Mouse (Mus musculus) ES-Bruce4 (cell line): Measurements from ENCODE around the gene Dlgap4. TPM values are rescaled to one million over a fixed set of nuclear protein-coding genes. Genes with fewer than 3 reads are reported as not detected.

Experiments
- H3K27ac ChIP-seq: 2 replicates; pipeline ENCODE4 v1.5.1; 2012; ENCODE audit warnings: low read length, inconsistent platforms; ENCODE audit not compliant: insufficient read depth
- H3K27me3 ChIP-seq: 2 replicates; pipeline ENCODE4 v1.6.1; 2012; ENCODE audit warnings: mild to moderate bottlenecking, low read length, inconsistent platforms; ENCODE audit not compliant: control insufficient read depth, poor library complexity, insufficient read depth, severe bottlenecking
- H3K36me3 ChIP-seq: 2 replicates; pipeline ENCODE4 v1.6.1; 2012; ENCODE audit warnings: inconsistent platforms, mild to moderate bottlenecking, low read length, moderate library complexity; ENCODE audit not compliant: control insufficient read depth, poor library complexity, insufficient read depth, severe bottlenecking
- H3K4me1 ChIP-seq: one replicate; pipeline ENCODE4 v1.8.1; 2011; ENCODE audit warnings: low read length; ENCODE audit not compliant: control insufficient read depth, insufficient read depth
- H3K4me3 ChIP-seq: 2 replicates; pipeline ENCODE4 v1.5.1; 2011; ENCODE audit warnings: low read depth, mild to moderate bottlenecking, low read length
- H3K9ac ChIP-seq: 2 replicates; pipeline ENCODE4 v1.6.1; 2012; ENCODE audit warnings: low read depth, mild to moderate bottlenecking, inconsistent platforms; ENCODE audit not compliant: poor library complexity, severe bottlenecking
- H3K9me3 ChIP-seq: replicated peaks from 2 replicates; pipeline ENCODE4 v1.6.1; 2012; ENCODE audit warnings: mild to moderate bottlenecking, low read length, inconsistent platforms; ENCODE audit not compliant: control insufficient read depth, poor library complexity, insufficient read depth, severe bottlenecking
- CTCF ChIP-seq: IDR thresholded peaks from one replicate; pipeline ENCODE4 v1.8.1; 2011; ENCODE audit warnings: low read depth, low read length
- EP300 ChIP-seq: IDR thresholded peaks from 2 replicates; pipeline ENCODE4 v1.6.1; 2011; ENCODE audit warnings: low read depth, low read length; ENCODE audit not compliant: insufficient read depth
- POLR2A ChIP-seq: IDR thresholded peaks from one replicate; pipeline ENCODE4 v1.8.1; 2011; ENCODE audit warnings: low read length; ENCODE audit not compliant: insufficient read depth
- polyA plus RNA-seq: library from polyadenylated mRNA; stranded (reverse); fragments of >200 nt; gene quantifications from 2 replicates; pipeline ENCODE4 v1.2.4, GENCODE M21; 2011; ENCODE audit warnings: low read depth; ENCODE audit not compliant: missing spikeins, insufficient read depth, insufficient read length

Dlgap4 gene
- polyA plus RNA-seq, 1 experiment: 60.6 TPM

DNA sequence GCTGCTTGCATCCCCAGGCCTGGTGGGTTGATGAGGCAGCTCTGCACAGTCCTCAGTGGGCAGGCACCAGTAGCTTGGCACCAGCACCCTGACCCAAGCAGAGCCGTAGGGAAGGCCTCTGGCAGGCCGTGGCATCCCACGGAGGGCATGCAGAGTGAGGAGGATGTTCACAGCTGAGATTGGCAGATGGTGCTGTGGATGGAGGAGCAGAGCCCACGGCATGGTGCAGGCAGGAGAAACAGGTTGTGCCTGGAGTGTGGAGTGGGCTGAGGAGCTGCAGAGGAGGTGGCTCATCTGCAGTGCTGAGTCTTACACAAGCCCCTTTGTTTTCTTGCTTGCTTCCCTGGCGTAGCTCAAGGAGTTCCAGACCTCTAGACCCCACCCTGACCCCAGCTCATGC lies 40.6 kb downstream of the Dlgap4 start:
- peaks cover 2% of the 10 kb centered on the region for H3K4me1 ChIP-seq
- no peak overlapping the region for H3K27ac ChIP-seq
- TF ChIP-seq CTCF (no peak), EP300 (no peak), POLR2A (no peak)
- no peak overlapping the region for H3K4me3 ChIP-seq
- H3K9ac ChIP-seq: no peak overlapping the region
- no peaks in the 10 kb centered on the region for H3K27me3 ChIP-seq
- H3K36me3 ChIP-seq: no peaks in the 10 kb centered on the region
- H3K9me3 ChIP-seq: no peaks in the 10 kb centered on the region

DNA sequence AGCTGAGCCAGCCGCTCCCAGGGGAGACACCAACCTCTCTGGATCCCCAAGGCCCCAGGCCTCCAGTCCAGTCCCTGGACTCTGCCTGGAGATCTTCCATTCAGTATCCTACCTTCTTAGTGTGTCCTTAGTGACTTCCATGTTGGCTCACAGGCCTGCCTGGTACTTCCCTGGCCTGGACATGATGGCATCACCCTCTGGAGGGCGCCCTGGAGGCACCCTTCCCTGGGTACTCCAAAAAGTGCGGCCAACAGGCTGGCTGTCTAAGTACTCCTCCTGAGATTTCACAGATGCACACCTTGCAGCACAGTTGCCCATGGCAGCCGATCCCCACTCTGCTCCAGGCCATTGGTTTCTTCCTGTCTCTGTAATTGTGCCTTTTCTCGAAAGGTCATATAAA lies 42.1 kb downstream of the Dlgap4 start:
- TF ChIP-seq CTCF (peak; percentile 45), EP300 (no peak), POLR2A (no peak)
- H3K9ac ChIP-seq: no peak overlapping the region
- H3K27ac ChIP-seq: no peak overlapping the region
- H3K9me3 ChIP-seq: no peaks in the 10 kb centered on the region
- H3K4me3 ChIP-seq: no peak overlapping the region
- H3K36me3 ChIP-seq: no peaks in the 10 kb centered on the region
- no peaks in the 10 kb centered on the region for H3K27me3 ChIP-seq
- H3K4me1 ChIP-seq: peaks cover 2% of the 10 kb centered on the region

DNA sequence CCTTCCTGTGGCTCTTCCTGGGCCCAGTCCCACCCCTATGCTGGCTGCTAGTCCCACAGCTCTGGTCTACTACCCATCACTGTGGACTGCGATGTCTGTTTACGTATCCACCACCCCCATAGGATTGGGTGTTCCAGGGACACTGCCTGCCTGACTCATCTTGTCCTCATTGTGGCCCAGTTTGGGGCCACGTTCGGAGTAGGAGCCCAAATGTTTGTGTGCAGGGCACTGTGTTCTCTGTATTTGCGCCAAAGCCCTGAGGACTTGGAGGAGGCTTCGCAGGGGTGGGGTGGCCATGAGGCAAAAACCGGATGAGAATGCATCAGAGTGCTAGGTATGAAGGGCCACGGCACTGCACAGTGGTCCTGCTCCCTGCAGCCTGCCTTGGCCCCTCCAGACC lies 44.0 kb downstream of the Dlgap4 start:
- Histone ChIP-seq H3K27ac (no peak overlapping the region), H3K4me3 (no peak overlapping the region), H3K4me1 (peaks cover 2% of the 10 kb centered on the region), H3K27me3 (no peaks in the 10 kb centered on the region), H3K9me3 (no peaks in the 10 kb centered on the region), H3K9ac (no peak overlapping the region), H3K36me3 (no peaks in the 10 kb centered on the region)
- no peak for TF ChIP-seq POLR2A
- TF ChIP-seq CTCF: no peak
- TF ChIP-seq EP300: no peak

DNA sequence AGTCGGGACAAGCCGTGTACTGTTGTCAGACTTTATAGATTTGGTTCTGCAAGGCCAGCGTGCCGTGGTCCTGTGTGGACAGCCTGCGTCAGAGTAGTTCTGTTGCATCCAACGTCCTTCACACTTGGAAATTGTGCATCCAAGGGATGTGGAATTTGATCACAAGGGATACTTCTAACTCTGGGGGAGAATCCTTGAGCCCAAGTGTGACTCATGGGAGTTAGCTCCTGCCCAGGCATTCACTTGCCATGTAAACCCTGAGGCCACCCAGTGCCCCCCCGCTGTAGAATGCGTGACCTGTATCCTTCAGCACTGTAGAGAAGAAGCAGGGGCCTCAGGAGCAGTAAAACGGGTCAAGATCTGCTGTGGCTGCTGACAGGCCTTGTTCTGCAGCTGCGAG lies 44.7 kb downstream of the Dlgap4 start:
- Histone ChIP-seq H3K36me3 (no peaks in the 10 kb centered on the region), H3K27me3 (no peaks in the 10 kb centered on the region), H3K4me3 (no peak overlapping the region), H3K27ac (no peak overlapping the region), H3K4me1 (peaks cover 2% of the 10 kb centered on the region), H3K9me3 (no peaks in the 10 kb centered on the region), H3K9ac (no peak overlapping the region)
- TF ChIP-seq CTCF (no peak), POLR2A (no peak), EP300 (no peak)

DNA sequence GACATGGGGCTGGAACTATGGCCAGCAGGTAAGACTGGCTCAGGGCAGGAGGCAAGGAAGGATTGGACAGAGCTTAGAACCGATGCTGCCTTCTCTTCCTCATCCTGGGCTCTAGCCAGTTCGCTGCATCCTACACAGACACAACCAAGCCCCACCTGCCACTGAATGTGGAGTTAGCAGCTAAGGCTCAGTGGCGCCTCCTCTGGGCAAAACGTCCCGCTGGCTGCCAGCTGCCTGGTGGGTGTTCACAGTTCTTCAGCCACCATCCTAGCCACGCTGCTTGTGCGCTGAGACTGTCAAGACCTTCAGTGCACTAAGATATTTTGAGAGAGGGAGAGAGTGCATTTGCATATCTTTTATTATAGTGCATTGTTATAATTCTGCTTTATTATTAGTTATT lies 45.2 kb downstream of the Dlgap4 start:
- H3K27me3 ChIP-seq: no peaks in the 10 kb centered on the region
- H3K9me3 ChIP-seq: no peaks in the 10 kb centered on the region
- H3K27ac ChIP-seq: no peak overlapping the region
- no peak overlapping the region for H3K9ac ChIP-seq
- H3K4me3 ChIP-seq: no peak overlapping the region
- H3K4me1 ChIP-seq: peaks cover 2% of the 10 kb centered on the region
- H3K36me3 ChIP-seq: no peaks in the 10 kb centered on the region
- TF ChIP-seq EP300 (no peak), POLR2A (no peak), CTCF (peak; percentile 68)

DNA sequence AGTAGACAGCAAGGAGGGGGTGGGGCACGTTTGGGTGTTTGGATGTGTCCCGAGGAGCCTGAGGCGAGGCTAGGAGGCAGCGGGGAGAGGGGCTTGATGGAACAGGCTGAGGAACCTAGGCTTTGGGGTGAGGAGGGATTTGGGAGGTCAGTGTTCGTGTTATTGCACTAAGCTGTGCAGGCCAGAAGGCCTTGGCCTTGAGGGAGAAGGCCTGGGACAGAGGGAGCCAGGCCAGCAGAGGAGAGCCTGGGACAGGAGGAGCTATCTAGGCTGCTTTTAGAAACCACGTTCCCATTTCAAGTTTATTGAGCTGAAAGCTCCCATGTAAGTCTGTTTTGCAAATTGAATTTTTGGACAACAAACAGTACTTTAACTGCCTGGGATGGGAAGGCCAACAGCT lies 46.5 kb downstream of the Dlgap4 start:
- TF ChIP-seq POLR2A (no peak), CTCF (no peak), EP300 (no peak)
- Histone ChIP-seq H3K27ac (no peak overlapping the region), H3K27me3 (no peaks in the 10 kb centered on the region), H3K4me1 (peaks cover 2% of the 10 kb centered on the region), H3K9ac (no peak overlapping the region), H3K36me3 (no peaks in the 10 kb centered on the region), H3K4me3 (no peak overlapping the region), H3K9me3 (no peaks in the 10 kb centered on the region)
